Mouse (Mus musculus): ENCODE data around the gene Unc45b.
"Not testable (repeated sequence)": the region's sequence is repeated elsewhere in the genome, so short reads cannot be mapped to it uniquely, and the experiment has no call there.

Unc45b gene

DNA sequence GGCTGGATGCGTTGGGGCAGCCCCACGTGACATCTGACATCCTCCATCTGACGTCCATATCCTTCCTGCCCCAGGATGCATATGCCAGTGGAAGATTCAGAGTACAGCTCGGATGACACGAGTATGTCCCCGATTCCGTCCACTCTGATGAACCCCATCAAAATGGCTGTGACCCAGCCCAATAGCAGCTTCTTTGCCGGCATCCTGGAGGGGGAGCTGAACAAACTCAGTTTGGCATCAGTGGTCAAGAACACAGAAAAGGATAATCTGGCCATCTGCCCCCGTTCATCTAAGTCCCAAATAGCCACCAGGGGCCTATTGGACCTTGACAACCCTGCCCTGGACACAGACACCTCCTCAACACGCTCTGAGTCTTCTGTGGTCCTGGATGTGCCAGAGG, 12.9 kb upstream of the Unc45b start:
- no peak for DNase-seq (ENCODE audit: low spot score in 2 of 2)

- no peak for DNase-seq (ENCODE audit: low spot score in 2 of 2)
These were observed 10.6 kb upstream of the Unc45b start for GRCm38 (mm10) chr11:82899720-82900119.

DNA sequence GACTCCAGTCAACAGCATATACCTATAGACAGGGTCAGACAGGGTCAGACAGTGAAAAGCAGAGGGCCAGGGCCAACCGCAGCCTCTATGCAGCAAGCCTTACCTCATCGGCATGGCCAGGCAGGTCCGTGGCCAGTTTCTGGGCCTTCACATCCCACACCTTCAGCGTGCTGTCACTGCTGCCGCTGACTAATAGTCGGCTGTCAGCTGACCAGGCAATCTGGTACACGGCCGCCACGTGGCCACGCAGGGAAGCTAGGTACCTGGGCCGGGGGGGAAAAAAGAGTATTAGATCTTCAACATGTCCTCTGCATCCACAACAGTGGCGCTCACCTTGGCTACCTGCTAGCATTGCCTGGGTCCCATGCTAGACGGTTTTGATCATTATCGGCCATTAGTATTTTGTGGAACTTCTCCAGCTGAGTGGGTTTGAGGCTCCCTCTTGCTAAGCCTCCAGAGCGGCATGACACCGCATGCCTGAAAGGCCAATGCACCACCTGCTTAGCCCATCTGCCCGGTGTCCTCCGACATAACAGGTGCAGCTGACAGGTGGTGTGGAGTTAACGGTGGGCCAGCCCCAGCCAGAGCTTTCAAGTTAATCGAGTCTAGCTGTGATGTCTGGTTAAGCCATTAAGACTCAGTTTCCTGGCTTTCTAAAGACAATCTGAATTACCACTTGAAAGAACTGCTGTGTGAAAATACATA, 8.6 kb upstream of the Unc45b start:
- no peak for DNase-seq (ENCODE audit: low spot score in 2 of 2)

- DNase-seq (ENCODE audit: low spot score in 2 of 2): no peak
These were observed 5.4 kb upstream of the Unc45b start for GRCm38 (mm10) chr11:82904952-82905351.

GRCm38 (mm10) chr11:82905816-82906215, 4.5 kb upstream of the Unc45b start:
- DNase-seq (ENCODE audit: low spot score in 2 of 2): no peak

GRCm38 (mm10) chr11:82907651-82908607, 2.4 kb upstream of the Unc45b start, which contains the start of gene Nle1:
Nle1 (minus strand) TSS chr11:82908411.
- DNase-seq (ENCODE audit: low spot score in 2 of 2): peak; percentile 56 to 93

GRCm38 (mm10) chr11:82908608-82908989, 1.8 kb upstream of the Unc45b start:
- DNase-seq (ENCODE audit: low spot score in 2 of 2): no peak

- no peak for DNase-seq (ENCODE audit: low spot score in 2 of 2)
These were observed 484 bp downstream of the Unc45b start for GRCm38 (mm10) chr11:82910679-82911389.

DNA sequence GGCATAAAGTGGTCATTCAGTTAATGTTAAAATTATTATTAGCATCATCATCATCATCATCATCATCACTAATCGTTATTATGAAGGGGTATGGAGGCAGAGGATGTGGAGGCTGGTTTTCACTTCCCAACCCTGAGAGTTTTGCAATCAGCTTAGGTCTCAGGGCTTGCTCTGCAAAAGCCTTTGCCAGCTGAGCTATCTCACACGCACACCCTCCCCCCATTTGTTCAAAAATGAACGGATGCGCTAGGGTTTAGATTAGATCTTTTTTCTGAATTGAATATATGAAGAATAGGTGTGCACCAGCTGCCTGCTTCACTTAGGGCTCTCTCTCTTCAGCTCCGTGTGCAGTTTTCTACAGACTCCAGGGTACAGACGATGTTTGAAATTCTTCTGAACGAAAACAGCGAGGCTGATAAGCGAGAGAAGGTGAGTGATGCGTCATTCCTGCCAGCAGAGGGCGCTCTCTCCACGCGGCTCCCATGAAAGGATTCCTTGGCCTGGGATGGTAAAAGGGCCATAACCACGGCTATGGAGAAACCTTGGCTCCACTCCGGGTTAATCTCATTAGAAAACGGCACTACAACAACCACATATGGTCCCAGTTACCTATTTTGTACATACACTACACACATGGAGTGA, 4.5 kb downstream of the Unc45b start:
- peak in 1 of 2 experiments; percentile 64 for DNase-seq (ENCODE audit: low spot score in 2 of 2)

- no peak for DNase-seq (ENCODE audit: low spot score in 2 of 2)
These were observed 10.4 kb downstream of the Unc45b start for GRCm38 (mm10) chr11:82920768-82921167.

DNA sequence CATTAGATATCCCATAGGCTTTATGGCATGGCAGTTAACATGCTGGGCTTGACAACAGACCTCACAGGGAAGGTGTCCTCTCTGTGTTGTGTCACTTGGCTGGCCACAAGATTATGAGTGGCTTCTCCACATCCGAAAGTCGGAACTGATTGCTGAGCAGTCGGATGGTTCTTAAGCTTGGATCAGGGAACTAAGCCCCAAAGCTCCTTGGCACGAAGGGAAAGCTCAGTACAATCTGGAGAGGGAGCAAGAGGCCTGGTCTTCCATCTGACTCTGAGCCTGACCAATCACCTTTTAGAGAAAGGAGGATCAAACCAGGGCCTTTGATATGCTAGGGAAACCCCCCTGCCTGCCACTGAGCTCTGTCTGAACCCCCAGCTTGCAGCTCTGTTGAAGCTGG, 11.3 kb downstream of the Unc45b start:
- no peak for DNase-seq (ENCODE audit: low spot score in 2 of 2)

DNA sequence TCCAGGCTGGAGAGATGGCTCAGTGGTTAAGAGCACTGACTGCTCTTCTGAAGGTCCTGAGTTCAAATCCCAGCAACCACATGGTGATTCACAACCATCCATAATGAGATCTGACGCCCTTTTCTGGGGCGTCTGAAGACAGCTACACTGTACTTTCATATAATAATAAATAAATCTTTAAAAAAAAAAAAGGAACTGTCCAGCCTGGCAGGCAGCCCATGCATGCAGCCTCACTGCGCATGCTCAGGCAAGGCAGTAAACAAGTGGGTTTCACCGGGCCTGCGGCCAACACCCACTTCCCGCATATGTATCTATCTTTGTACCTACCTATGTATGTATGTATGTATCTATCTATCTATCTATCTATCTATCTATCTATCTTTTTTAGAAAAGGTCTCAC, 13.6 kb downstream of the Unc45b start:
- DNase-seq (ENCODE audit: low spot score in 2 of 2): not testable (repeated sequence)

GRCm38 (mm10) chr11:82928897-82929632, 18.7 kb downstream of the Unc45b start:
- DNase-seq (ENCODE audit: low spot score in 2 of 2): no peak

- no peak for DNase-seq (ENCODE audit: low spot score in 2 of 2)
These were observed 19.2 kb downstream of the Unc45b start for GRCm38 (mm10) chr11:82929633-82929950.

GRCm38 (mm10) chr11:82930391-82930955, 20.1 kb downstream of the Unc45b start:
- not testable (repeated sequence) for DNase-seq (ENCODE audit: low spot score in 2 of 2)

DNA sequence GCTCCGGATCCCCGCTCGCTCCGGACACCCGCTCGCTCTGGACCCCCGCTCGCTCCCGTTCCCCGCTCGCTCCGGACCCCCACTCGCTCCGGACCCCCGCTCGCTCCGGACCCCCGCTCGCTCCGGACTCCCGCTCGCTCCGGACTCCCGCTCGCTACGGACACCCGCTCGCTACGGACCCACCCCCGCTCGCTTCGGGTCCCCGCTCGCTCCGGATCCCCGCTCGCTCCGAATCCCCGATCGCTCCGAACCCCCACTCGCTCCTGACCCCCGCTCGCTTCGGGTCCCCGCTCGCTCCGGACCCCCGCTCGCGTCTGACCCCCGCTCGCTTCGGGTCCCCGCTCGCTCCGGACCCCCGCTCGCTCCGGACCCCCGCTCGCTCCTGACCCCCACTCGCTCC, 20.8 kb downstream of the Unc45b start:
- not testable (repeated sequence) for DNase-seq (ENCODE audit: low spot score in 2 of 2)

DNA sequence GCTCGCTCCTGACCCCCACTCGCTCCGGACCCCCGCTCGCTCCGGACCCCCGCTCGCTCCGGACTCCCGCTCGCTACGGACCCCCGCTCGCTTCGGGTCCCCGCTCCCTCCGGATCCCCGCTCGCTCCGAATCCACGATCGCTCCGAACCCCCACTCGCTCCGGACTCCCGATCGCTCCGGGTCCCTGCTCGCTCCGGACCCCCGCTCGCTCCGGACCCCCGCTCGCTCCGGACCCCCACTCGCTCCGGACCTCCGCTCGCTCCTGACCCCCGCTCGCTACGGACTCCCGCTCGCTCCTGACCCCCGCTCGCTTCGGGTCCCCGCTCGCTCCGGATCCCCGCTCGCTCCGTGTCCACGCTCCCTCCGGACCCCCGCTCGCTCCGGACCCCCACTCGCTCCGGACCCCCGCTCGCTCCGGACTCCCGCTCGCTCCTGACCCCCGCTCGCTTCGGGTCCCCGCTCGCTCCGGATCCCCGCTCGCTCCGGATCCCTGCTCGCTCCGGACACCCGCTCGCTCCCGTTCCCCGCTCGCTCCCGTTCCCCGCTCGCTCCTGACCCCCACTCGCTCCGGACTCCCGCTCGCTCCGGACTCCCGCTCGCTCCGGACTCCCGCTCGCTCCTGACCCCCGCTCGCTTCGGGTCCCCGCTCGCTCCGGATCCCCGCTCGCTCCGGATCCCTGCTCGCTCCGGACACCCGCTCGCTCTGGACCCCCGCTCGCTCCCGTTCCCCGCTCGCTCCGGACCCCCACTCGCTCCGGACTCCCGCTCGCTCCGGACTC, 21.5 kb downstream of the Unc45b start:
- DNase-seq (ENCODE audit: low spot score in 2 of 2): not testable (repeated sequence)

- DNase-seq (ENCODE audit: low spot score in 2 of 2): no peak
These were observed 22.8 kb downstream of the Unc45b start for GRCm38 (mm10) chr11:82933186-82933585.

DNA sequence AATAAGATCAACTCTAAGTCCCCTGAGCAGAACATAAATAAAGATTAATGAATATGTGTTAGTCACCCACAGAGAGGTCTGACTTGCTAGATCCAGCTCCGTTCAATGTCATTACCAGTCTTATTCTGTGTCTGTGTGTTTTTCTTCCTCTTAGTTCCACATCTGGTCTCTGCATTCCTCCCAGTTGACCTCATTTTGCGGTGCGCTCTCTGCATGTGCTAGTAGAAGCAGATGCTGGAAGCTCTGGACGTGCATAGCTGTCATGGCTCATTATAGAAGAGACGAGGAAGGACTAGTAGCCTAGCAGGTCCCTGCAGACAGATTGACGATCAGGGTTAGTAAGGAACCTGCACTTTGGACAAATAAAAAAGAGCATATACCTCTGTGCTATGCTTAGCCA, 33.0 kb downstream of the Unc45b start:
- no peak for DNase-seq (ENCODE audit: low spot score in 2 of 2)

GRCm38 (mm10) chr11:82945636-82946035, 35.3 kb downstream of the Unc45b start:
- no peak for DNase-seq (ENCODE audit: low spot score in 2 of 2)

All from left cerebral cortex, adult 9 months (tissue).